21 mouse cellular contexts compared by ENCODE assay signal in the genomic region with DNA sequence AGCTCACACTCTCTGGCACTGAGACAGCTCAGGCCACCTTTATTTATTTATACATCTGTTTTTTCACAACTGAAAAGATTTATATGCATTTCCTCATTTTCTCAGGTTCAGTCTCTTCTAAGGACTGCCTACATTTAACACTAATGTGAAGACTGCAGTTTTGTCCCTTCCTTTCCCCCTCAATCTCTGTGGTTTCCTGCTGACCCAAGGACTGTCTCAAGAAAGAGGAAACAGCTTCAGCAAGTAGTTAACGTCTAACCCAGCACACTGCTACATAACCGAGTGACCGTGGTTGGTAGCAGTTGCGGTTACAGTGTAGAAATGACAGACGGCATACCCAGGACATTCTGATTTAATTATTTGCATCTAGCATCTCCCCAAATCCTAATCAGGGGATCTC. TPM values are rescaled to one million over a fixed set of nuclear protein-coding genes. Genes with fewer than 3 reads are reported as not detected.
DNase-seq lines count a peak whose midpoint lies in the region; ATAC-seq lines count a peak whose summit lies in the region.
"Had no signal": no experiment of that assay in that cellular context is flagged by ENCODE, and none has a peak within 500 bp of the region (broad histone marks: within the 10 kb centered on the region; RNA-seq: fewer than 3 reads in every experiment).

No protein-coding gene starts in this region.

- H3K27me3 ChIP-seq in splenic B cell, adult 2 months (ENCODE audit: control insufficient read depth, insufficient read depth, low read length, poor library complexity, severe bottlenecking) = no peaks in the 10 kb centered on the region
- H3K27me3 ChIP-seq: embryonic facial prominence, embryonic 13.5 days; hindbrain, embryonic 13.5 days; liver, embryonic 15.5 days had no signal

- ATAC-seq in megakaryocyte, adult 5-6 weeks (ENCODE audit: poor library complexity, severe bottlenecking) = peak; percentile 98
- ATAC-seq: forebrain, embryonic 14.5 days had no signal

- no peaks in the 10 kb centered on the region for H3K36me3 ChIP-seq in splenic B cell, adult 2 months (ENCODE audit: control insufficient read depth, insufficient read depth, low read length, poor library complexity, severe bottlenecking)
- H3K36me3 ChIP-seq: embryonic facial prominence, embryonic 13.5 days; hindbrain, embryonic 13.5 days; liver, embryonic 15.5 days had no signal

- DNase-seq in heart, adult 11 months = peak; percentile 87
- DNase-seq in heart, adult 8-10 months (ENCODE audit: low spot score) = no peak
- DNase-seq in lung, postnatal 36 days = peak; percentile 21
- DNase-seq in lung, postnatal 25 days (ENCODE audit: low spot score) = no peak
- peak; percentile 62 for DNase-seq in splenic B cell, adult 2 months (ENCODE audit: low read depth, low spot score)
- no peak for DNase-seq in left cerebral cortex, adult 11 months (ENCODE audit: low spot score)
- no peak for DNase-seq in embryo, embryonic 11 days
- DNase-seq: cerebellum, adult 9-10 months; gastrocnemius, postnatal 25 days; heart, postnatal 14 days; midbrain, embryonic 14.5 days; right cerebral cortex, postnatal 4 days; thymus, postnatal 36 days had no signal

RNA-seq across cellular contexts. Expression of a gene that starts 7.4 kb away (rescaled TPM):
- not detected for total RNA-seq in heart, adult 8-10 months (2022)
- total RNA-seq in megakaryocyte, adult 5-6 weeks (2015) = not detected in 2 replicates
- not detected in 2 replicates for total RNA-seq in megakaryocyte, adult 5-6 weeks (2017)
- total RNA-seq: adrenal gland, adult 18-20 months; gastrocnemius, postnatal 25 days; heart, postnatal 14 days; left cerebral cortex, postnatal 25 days had no signal

RNA-seq across cellular contexts. Expression of a gene that starts 29.7 kb away (rescaled TPM):
- total RNA-seq in heart, adult 8-10 months (2022) = not detected
- not detected in 2 replicates for total RNA-seq in megakaryocyte, adult 5-6 weeks (2015)
- not detected in 2 replicates for total RNA-seq in megakaryocyte, adult 5-6 weeks (2017)
- total RNA-seq: adrenal gland, adult 18-20 months; gastrocnemius, postnatal 25 days; heart, postnatal 14 days; layer of hippocampus, postnatal 14 days; left cerebral cortex, postnatal 25 days had no signal

RNA-seq across cellular contexts. Expression of a gene that starts 35.9 kb away (rescaled TPM):
- 1 to 10 TPM; 3.3 to 5.0 (median 4.0) TPM for total RNA-seq in heart, adult 8-10 months (2022)
- total RNA-seq in megakaryocyte, adult 5-6 weeks (2015) = 117 and 119 TPM in 2 replicates
- total RNA-seq in megakaryocyte, adult 5-6 weeks (2017) = 1,654 and 1,862 TPM in 2 replicates

RNA-seq across cellular contexts. Expression of a gene that starts 37.2 kb away (rescaled TPM):
- total RNA-seq in heart, adult 8-10 months (2022) = 1 to 10 TPM; 1.8 to 10.0 (median 6.6) TPM
- total RNA-seq in megakaryocyte, adult 5-6 weeks (2015) = 53.9 and 67.3 TPM in 2 replicates
- total RNA-seq in megakaryocyte, adult 5-6 weeks (2017) = 527 and 571 TPM in 2 replicates

RNA-seq across cellular contexts. Expression of a gene that starts 38.4 kb away (rescaled TPM):
- 10 to 100 TPM in 1 of 4 experiments, 1 to 10 TPM in 3; 4.1 to 10.2 (median 5.4) TPM for total RNA-seq in heart, adult 8-10 months (2022)
- 58.1 TPM in 2 replicates for total RNA-seq in megakaryocyte, adult 5-6 weeks (2015)
- 540 and 548 TPM in 2 replicates for total RNA-seq in megakaryocyte, adult 5-6 weeks (2017)

Comparison
In these comparisons a context has a peak if more than half of its experiments do, and no peak if none do; other contexts are left out.
1. DNase-seq: peak in heart, adult 11 months (single experiment), lung, postnatal 36 days (single experiment) and splenic B cell, adult 2 months (single experiment); none in heart, adult 8-10 months (single experiment), lung, postnatal 25 days (single experiment), left cerebral cortex, adult 11 months (single experiment) and embryo, embryonic 11 days (single experiment).
2. RNA of a gene that starts 35.9 kb away (total RNA-seq): 117 to 1,862 TPM in megakaryocyte, adult 5-6 weeks; 3.3 to 5.0 TPM in heart, adult 8-10 months; every median in the first group is over 10 times any median in the second.